Mouse (Mus musculus) bone marrow, adult 2 months (tissue): ENCODE measurements around the gene Tsen34.

Source experiments
- CTCF ChIP-seq: fragments of 200-500 bp; IDR thresholded peaks from 2 replicates; pipeline ENCODE4 v1.5.1; 2011; ENCODE audit warnings: low read length, control low read depth; ENCODE audit not compliant: control insufficient read depth, insufficient read depth
- POLR2A ChIP-seq: fragments of 200-500 bp; IDR thresholded peaks from 2 replicates; pipeline ENCODE4 v1.6.1; 2011; ENCODE audit warnings: low read depth, mild to moderate bottlenecking, control low read depth, low read length, borderline replicate concordance; ENCODE audit not compliant: control insufficient read depth

DNA sequence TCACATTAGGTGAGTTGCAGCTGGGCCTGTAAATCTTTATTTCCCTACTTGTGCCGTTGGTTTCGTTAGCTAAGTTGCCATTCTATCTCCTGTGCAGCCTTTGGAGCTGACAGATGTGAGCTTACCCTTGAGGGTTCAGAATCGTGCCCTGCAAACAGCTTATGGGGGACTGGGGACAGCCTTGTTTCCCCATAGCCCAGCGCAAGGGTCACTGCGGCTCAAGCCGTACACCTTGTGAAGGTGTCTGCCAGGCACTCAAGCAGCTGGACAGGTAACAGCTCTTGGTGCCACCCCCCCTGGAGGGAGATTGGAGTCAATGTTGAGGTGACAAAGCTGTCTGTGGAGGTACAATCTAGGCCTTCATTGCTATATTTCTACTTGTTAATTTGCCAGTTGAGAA lies 13.2 kb downstream of the Tsen34 start:
- TF ChIP-seq CTCF = no peak
- TF ChIP-seq POLR2A = no peak
